Mouse (Mus musculus) ovary, postnatal 14 days (tissue): ENCODE measurements around the gene Sppl2b.

Experiments
- DNase-seq: peaks from one replicate; pipeline ENCODE4 v3.0.0; 2022; ENCODE audit warnings: low spot score

The Sppl2b gene

GRCm38 (mm10) chr10:80897861-80898510, 42.9 kb downstream of the Sppl2b start:
- no peak for DNase-seq

DNA sequence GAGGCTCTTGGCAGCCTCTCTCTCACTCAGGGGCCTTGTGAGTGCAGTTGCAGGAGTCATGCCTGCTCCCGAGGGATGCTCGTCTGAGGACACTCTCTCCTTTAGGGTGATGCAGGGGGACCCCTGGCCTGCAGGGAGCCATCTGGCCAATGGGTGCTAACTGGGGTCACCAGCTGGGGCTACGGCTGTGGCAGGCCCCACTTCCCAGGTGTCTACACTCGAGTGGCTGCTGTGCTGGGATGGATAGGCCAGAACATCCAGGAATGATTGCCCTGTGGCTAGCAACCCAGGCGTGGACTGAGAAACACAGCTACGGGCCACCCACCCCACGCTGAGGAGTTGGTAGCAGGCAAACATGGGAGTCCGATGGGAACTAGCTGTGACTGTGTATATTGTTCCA, 44.0 kb downstream of the Sppl2b start:
- DNase-seq: no peak

DNA sequence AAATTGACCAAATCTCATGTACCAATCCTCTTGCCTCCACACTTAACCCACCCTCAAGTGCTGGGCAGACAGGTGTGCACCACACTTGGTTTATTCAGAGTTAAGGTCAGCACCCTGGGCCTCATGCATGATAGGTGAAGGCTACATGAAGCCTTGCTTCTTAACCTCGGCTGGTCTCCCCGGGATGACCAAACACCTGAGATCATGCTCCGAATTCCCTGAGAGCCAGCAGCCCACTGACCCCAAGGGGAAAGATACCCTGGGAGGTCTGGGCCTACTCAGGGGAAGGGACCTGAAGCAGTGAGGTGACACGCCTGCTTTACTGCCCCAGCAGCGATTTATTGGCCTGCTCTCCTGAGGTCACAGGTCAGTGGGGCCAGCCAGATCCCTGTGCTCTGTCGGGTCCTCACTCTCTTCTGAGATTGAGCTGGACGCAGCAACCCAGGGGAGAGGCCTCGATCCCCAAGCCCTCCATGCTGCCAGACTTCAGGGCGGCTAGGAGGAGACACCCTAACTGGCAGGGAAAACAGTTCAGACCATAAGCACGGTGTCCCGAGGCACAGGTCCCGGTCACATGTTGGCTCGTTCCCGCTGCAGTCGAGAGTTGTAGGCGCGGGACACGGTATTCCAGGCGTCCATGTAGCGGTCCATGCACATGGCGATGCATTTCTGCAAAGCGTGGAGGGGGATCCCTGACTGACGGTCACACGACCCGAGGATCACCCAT, 44.7 kb downstream of the Sppl2b start:
- DNase-seq: no peak

- DNase-seq: peak; percentile 91
These were observed 45.5 kb downstream of the Sppl2b start, which contains the start of gene Timm13 for GRCm38 (mm10) chr10:80900318-80901247. TSS of gene Timm13 (minus strand) at chr10:80900969.

GRCm38 (mm10) chr10:80901409-80902272, 46.6 kb downstream of the Sppl2b start:
- DNase-seq: no peak

DNA sequence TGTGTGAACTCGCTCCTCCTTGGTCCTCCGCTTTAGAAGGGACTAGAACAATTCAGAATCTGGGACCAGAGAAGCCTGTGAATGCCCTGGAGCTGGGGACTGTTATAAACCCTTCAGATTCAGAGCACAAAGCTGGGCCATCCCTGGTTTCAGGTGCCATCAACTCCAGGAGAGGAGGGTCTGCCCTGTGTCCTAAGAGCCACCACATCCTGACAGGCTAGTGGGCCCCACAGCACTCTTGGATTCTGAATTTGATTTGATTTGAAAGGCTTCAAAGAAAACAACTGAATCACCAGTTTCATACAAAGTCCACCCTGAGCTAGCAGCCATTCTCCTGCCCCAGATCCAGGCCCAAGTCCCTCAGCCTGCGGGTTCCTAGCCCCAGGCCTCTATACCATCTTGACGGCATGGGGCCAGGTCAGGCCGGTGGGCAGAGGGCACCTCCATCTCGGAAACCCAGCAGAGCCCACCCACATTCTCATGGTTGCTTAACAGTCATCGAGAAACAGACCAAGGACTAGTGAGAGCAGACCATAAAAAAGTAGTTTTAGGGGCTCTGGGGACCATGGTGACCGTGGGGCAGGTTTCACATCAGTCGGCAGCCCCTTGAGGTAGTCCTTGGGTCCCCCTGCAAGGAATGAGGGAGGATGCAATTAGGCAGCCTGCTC, 47.3 kb downstream of the Sppl2b start:
- DNase-seq: no peak

DNA sequence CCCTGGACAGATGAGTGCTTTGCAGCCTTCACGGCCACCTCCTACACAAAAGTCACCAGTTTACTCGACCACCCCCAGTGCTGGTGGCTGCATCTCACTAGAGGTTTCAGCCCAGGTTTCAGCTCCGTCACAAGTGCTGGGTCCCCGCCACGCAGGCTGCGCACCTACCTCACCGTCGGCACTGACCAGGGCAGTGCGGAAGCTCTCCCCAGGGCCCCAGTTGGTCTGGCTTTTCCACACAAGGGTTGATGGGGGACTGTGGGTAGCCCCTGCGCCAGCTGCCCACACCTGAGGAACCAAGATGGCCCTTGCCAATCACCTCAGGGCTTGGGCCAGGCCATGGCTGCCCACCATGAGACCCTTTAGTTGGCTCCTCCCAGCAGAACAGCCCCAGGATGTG, 48.2 kb downstream of the Sppl2b start:
- no peak for DNase-seq

GRCm38 (mm10) chr10:80904004-80904693, 49.1 kb downstream of the Sppl2b start:
- DNase-seq: no peak

GRCm38 (mm10) chr10:80904709-80905108, 49.6 kb downstream of the Sppl2b start:
- no peak for DNase-seq

- DNase-seq: no peak
These were observed 54.5 kb downstream of the Sppl2b start for GRCm38 (mm10) chr10:80909375-80910162.

- no peak for DNase-seq
These were observed 56.3 kb downstream of the Sppl2b start for GRCm38 (mm10) chr10:80911354-80911753.

DNA sequence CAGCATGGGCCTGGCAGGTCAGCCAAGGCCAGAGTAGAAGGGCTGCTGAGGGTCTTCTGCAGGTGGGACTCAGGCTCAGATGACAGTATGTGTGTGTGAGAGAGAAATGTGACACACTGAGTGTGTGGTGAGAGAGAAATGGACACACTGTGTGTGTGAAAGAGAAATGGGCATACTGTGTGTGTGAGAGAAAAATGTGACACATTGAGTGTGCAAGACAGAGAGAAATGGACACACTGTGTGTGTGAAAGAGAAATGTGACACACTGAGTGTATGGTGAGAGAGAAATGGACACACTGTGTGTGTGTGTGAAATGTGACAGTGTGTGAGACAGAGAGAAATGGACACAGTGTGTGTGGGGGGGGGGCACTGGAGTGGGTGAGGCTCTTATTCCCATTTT, 56.8 kb downstream of the Sppl2b start:
- no peak for DNase-seq

- DNase-seq: no peak
These were observed 58.4 kb downstream of the Sppl2b start for GRCm38 (mm10) chr10:80913364-80914011.

GRCm38 (mm10) chr10:80914253-80914656, 59.2 kb downstream of the Sppl2b start:
- DNase-seq: no peak

DNA sequence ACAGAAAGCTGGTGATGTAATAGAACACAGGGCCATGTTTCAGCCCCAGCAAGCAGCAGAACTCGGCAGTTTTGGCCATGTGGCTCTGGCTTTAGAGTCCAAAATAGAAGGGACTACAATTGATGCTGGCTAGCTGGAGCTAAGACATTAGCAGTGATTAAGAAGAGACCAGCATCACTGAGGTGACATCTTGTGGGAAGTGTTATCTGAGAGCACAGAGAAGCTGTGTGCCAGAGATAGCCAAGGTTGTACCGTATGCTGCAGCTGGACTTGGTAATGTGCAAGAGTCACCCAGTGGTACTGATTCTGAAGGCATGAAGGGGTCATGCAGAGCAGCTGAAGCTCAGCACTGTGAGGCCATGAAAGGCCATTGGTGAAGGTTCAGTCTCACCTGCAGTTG, 60.2 kb downstream of the Sppl2b start:
- no peak for DNase-seq

DNA sequence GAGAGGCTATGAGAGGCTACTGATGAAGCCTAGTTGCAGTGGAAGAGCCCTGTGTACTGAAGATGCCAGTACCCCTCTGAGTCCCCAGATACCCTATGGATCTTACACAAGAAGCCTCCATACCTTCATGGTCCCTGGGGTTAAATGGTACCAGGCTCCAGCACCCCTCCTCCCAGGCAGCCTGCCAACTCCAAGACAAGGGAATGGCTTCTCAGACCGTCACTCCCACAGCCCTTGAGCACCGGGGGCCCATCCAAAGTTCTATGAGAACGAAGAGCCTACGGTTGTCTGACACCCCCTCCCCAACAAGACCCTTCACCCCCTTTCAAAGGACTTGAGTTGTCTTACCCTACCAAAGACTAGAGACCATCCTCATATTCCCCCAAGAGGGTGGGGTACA, 60.7 kb downstream of the Sppl2b start:
- DNase-seq: no peak

DNA sequence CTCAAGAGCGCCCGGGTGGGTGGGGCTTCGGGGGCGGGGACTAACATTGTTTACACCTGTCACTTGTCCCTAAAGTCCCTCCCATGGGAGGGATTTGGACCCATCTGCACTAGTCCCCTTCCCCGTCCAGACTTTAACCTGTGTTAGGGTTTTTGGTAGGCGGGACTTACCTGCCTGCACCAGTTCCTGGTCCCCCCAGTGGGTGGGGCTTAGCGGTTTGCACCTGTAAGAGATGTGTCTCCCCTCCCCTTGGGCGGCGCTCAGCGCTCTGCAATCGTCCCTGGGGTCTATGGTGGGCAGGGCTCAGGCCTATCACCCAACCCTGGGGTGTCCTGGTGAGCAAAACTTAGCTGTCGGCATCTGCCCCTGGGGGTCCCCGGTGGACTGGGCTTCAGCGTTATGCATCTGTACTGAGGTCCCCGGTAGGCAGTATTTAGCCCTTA, 62.3 kb downstream of the Sppl2b start:
- no peak for DNase-seq

GRCm38 (mm10) chr10:80917779-80918434, 62.8 kb downstream of the Sppl2b start, which contains the start of gene Lmnb2:
TSS of gene Lmnb2 (minus strand) at chr10:80918245.
- DNase-seq: peak; percentile 68
